Mouse (Mus musculus) C3H10T1/2 (cell line): Measurements from ENCODE around the gene Dcn. TPM values are rescaled to one million over a fixed set of nuclear protein-coding genes. Genes with fewer than 3 reads are reported as not detected.

Experiments
- polyA plus RNA-seq, 2 experiments: library from polyadenylated mRNA; unstranded; fragments of >200 nt; fragmentation: generic; extraction: Trizol; gene quantifications; one replicate each; pipeline ENCODE4 v1.2.1; 2012; ENCODE audit warnings: missing spikeins in 2 of 2

Dcn gene
- 100 to 1,000 TPM in 1 of 2 experiments, under 1 TPM in 1; 0.71 to 165 TPM for polyA plus RNA-seq

GRCm38 (mm10) chr10:97479004-97479766 lies at the start of gene Dcn:
TSS of gene Dcn (plus strand) at chr10:97479609.

GRCm38 (mm10) chr10:97564957-97565856 lies 85.8 kb downstream of the Dcn start, which contains the start of gene Lum:
TSS of gene Lum (plus strand) at chr10:97565128.

Other genes with a start within 250 kb of the Dcn start
- 10 to 100 TPM in 1 of 2 experiments, not detected in 1; 10.2 TPM for gene Lum, start 85.5 kb downstream of the Dcn start, polyA plus RNA-seq
- 1 to 10 TPM in 1 of 2 experiments, not detected in 1; 1.9 TPM for gene Kera, start 127.3 kb downstream of the Dcn start, polyA plus RNA-seq
- 1 to 10 TPM in 1 of 2 experiments, not detected in 1; 1.2 TPM for gene Epyc, start 164.5 kb downstream of the Dcn start, polyA plus RNA-seq
- gene Ccer1, start 213.4 kb downstream of the Dcn start, polyA plus RNA-seq = not detected
- not detected for gene C030005K15Rik, start 247.1 kb downstream of the Dcn start, polyA plus RNA-seq